In the genomic region with DNA sequence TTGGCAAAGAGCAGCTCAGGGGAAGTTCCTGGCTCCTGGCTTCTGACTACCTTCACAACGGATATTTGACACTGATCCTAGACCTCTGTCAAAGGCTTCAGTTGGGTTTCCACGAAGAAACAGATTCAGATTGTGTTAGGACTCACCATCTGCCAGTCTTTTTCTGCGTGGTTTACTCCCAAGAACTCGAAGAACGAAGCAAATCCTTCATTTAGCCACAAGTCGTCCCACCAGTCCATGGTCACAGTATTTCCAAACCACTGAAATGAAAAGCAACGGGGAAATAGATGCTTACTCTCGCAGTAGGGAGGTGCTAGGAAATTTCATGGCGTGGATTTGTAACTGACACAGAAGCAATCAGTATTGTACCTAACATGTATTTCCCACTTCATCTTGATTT, we compare ENCODE assay signal across 15 mouse cellular contexts. TPM values are rescaled to one million over a fixed set of nuclear protein-coding genes. Genes with fewer than 3 reads are reported as not detected.
DNase-seq lines count a peak whose midpoint lies in the region; ATAC-seq lines count a peak whose summit lies in the region.
"Had no signal": no experiment of that assay in that cellular context is flagged by ENCODE, and none has a peak within 500 bp of the region (broad histone marks: within the 10 kb centered on the region; RNA-seq: fewer than 3 reads in every experiment).

No protein-coding gene starts in this region.

- H3K27me3 ChIP-seq in forebrain, embryonic 15.5 days = no peaks in the 10 kb centered on the region
- no peaks in the 10 kb centered on the region for H3K27me3 ChIP-seq in forebrain, embryonic 16.5 days (replicated peaks; ENCODE audit: control insufficient read depth, insufficient read depth, low read length)
- H3K27me3 ChIP-seq: heart, embryonic 15.5 days; liver, embryonic 12.5 days had no signal

- H3K4me2 ChIP-seq in forebrain, embryonic 15.5 days (replicated peaks) = no peak overlapping the region
- no peak overlapping the region for H3K4me2 ChIP-seq in forebrain, embryonic 16.5 days (ENCODE audit: low read length)
- H3K4me2 ChIP-seq: heart, embryonic 15.5 days; liver, embryonic 12.5 days; midbrain, embryonic 11.5 days had no signal

- H3K4me1 ChIP-seq in forebrain, embryonic 15.5 days = no peaks in the 10 kb centered on the region
- no peaks in the 10 kb centered on the region for H3K4me1 ChIP-seq in forebrain, embryonic 16.5 days (replicated peaks; ENCODE audit: control insufficient read depth, insufficient read depth, low read length)
- H3K4me1 ChIP-seq: heart, embryonic 15.5 days; liver, embryonic 12.5 days had no signal

- 71% methylated on average over 9 of the region's 9 CpGs for WGBS in forebrain, embryonic 15.5 days
- WGBS in forebrain, embryonic 16.5 days = 66% methylated on average over 9 of the region's 9 CpGs

- DNase-seq in layer of hippocampus, adult 9-11 months = peak; percentile 9
- no peak for DNase-seq in layer of hippocampus, adult 11-12 months (ENCODE audit: low spot score)
- DNase-seq in 416B (ENCODE audit: low read depth) = peak; percentile 26
- peak; percentile 34 for DNase-seq in R1 (ENCODE audit: low read depth, low spot score)
- no peak for DNase-seq in ovary, postnatal 36 days (ENCODE audit: low spot score)
- DNase-seq in spleen, postnatal 4 days (ENCODE audit: low spot score in 2 of 2) = no peak
- DNase-seq: adrenal gland, adult 8-10 months; gastrocnemius, postnatal 25 days; lung, postnatal 10 days had no signal

- H3K36me3 ChIP-seq in forebrain, embryonic 15.5 days = no peaks in the 10 kb centered on the region
- no peaks in the 10 kb centered on the region for H3K36me3 ChIP-seq in forebrain, embryonic 16.5 days (ENCODE audit: control insufficient read depth, insufficient read depth)
- H3K36me3 ChIP-seq: heart, embryonic 15.5 days; liver, embryonic 12.5 days had no signal

- H3K9ac ChIP-seq in forebrain, embryonic 15.5 days (replicated peaks) = no peak overlapping the region
- no peak overlapping the region for H3K9ac ChIP-seq in forebrain, embryonic 16.5 days (replicated peaks; ENCODE audit: low read depth, low read length)
- H3K9ac ChIP-seq: heart, embryonic 15.5 days; liver, embryonic 12.5 days had no signal

- no peak overlapping the region for H3K27ac ChIP-seq in forebrain, embryonic 15.5 days (replicated peaks)
- no peak overlapping the region for H3K27ac ChIP-seq in forebrain, embryonic 16.5 days (ENCODE audit: low read length)
- H3K27ac ChIP-seq: heart, embryonic 15.5 days; liver, embryonic 12.5 days had no signal

- ATAC-seq in forebrain, embryonic 15.5 days (replicated peaks) = peak; percentile 8; the same call in 1 of the 2 replicates
- no peak for ATAC-seq in forebrain, embryonic 16.5 days
- ATAC-seq: liver, embryonic 12.5 days had no signal

- no peak overlapping the region for H3K4me3 ChIP-seq in forebrain, embryonic 15.5 days
- no peak overlapping the region for H3K4me3 ChIP-seq in forebrain, embryonic 16.5 days (replicated peaks; ENCODE audit: low read length)
- H3K4me3 ChIP-seq: heart, embryonic 15.5 days; liver, embryonic 12.5 days had no signal

- no peaks in the 10 kb centered on the region for H3K9me3 ChIP-seq in forebrain, embryonic 15.5 days
- no peaks in the 10 kb centered on the region for H3K9me3 ChIP-seq in forebrain, embryonic 16.5 days (ENCODE audit: control insufficient read depth, low read length)
- H3K9me3 ChIP-seq: heart, embryonic 15.5 days; liver, embryonic 12.5 days had no signal

RNA-seq across cellular contexts. Expression of a gene that starts 23.6 kb away (rescaled TPM):
- polyA plus RNA-seq in forebrain, embryonic 15.5 days (2015; fragmentation: Nextera tagmentation; extraction: Ambion mirVana) = 1.5 and 1.6 TPM in 2 replicates
- 1.7 and 3.3 TPM in 2 replicates for polyA plus RNA-seq in forebrain, embryonic 16.5 days (2015; fragmentation: Nextera tagmentation; extraction: Ambion mirVana)
- polyA plus RNA-seq: C2C12 had no signal

Comparison
In these comparisons a context has a peak if more than half of its experiments do, and no peak if none do; other contexts are left out.
1. DNase-seq: peak in layer of hippocampus, adult 9-11 months (single experiment), 416B (single experiment) and R1 (single experiment); none in layer of hippocampus, adult 11-12 months (single experiment), ovary, postnatal 36 days (single experiment) and spleen, postnatal 4 days (0 of 2).